Comparison of ENCODE assay signal across 9 mouse cellular contexts in the genomic region with DNA sequence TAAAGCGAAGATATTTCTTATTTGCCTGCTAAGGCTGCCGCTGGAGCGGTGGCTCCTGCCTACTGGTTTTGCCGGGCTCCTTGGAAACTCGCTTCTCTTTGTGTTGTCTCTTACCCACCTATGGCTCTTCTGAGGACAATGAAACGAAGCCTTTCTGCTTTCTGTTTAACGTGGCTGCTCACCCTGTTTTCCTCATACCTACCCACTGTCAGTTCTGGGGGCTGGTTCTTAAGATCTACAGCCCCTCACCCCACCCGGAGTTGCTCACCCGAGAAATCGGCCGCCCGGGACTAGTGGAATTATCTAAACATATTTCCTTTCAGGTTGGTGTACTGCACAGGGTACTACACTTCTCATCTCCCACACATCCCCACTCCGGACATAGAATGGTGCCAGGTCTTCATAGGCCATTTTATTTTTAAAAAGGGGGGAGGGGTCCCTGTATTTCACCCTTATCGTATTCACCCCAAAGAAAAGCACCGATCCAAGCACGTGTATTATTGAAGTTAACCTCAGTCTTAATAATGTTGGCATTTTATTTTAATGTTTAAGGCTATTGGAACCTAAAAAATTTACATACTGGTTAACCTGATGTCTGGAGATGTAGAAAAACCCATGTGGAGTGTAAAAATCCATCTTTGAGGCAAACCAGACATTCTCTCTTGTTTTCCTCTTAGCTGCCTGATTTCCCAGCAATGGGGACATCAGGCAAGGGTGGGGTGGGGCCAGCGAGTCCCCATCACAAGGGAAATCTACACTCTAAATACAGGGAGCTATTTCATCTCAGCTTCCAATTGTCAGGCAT. TPM values are rescaled to one million over a fixed set of nuclear protein-coding genes. Genes with fewer than 3 reads are reported as not detected.
DNase-seq lines count a peak whose midpoint lies in the region; ATAC-seq and TF ChIP-seq lines count a peak whose summit lies in the region.
"Had no signal": no experiment of that assay in that cellular context is flagged by ENCODE, and none has a peak within 500 bp of the region (broad histone marks: within the 10 kb centered on the region; RNA-seq: fewer than 3 reads in every experiment).

No protein-coding gene starts in this region.

- no peak for TF ChIP-seq POLR2A in brain, embryonic 14.5 days (IDR thresholded peaks at IDR 0.05; ENCODE audit: borderline replicate concordance, extremely low read depth, insufficient read depth, insufficient read length, poor library complexity, severe bottlenecking)

- no peaks in the 10 kb centered on the region for H3K36me3 ChIP-seq in heart, embryonic 13.5 days
- no peaks in the 10 kb centered on the region for H3K36me3 ChIP-seq in heart, embryonic 16.5 days (ENCODE audit: control insufficient read depth, insufficient read depth)
- no peaks in the 10 kb centered on the region for H3K36me3 ChIP-seq in liver, postnatal 0 days (replicated peaks; ENCODE audit: insufficient read depth, low read length)
- H3K36me3 ChIP-seq: G1E had no signal

- TF ChIP-seq CTCF in brain, embryonic 14.5 days (IDR thresholded peaks at IDR 0.05; ENCODE audit: borderline replicate concordance, extremely low read depth, insufficient read depth, insufficient read length) = no peak
- TF ChIP-seq CTCF in liver, postnatal 0 days (IDR thresholded peaks at IDR 0.05; ENCODE audit: low read depth) = no peak

- H3K4me1 ChIP-seq in heart, embryonic 13.5 days = 0 out of 2 replicates have a peak, but pooled peaks cover 7% of the 10 kb centered on the region
- no peaks in the 10 kb centered on the region for H3K4me1 ChIP-seq in heart, embryonic 16.5 days (ENCODE audit: control insufficient read depth, insufficient read depth, low read length)
- peaks cover 8% of the 10 kb centered on the region; the same call in 1 of the 2 replicates for H3K4me1 ChIP-seq in liver, postnatal 0 days (ENCODE audit: insufficient read depth)

- no peak for DNase-seq in heart, postnatal 4 days
- peak; percentile 68 for DNase-seq in brain, embryonic 14.5 days (ENCODE audit: low read depth)
- DNase-seq in liver, postnatal 0 days = no peak
- DNase-seq in thymus, postnatal 0 days (ENCODE audit: low spot score) = no peak
- no peak for DNase-seq in cerebellum, adult 9-10 months
- no peak for DNase-seq in layer of hippocampus, postnatal 10 days (ENCODE audit: low spot score in 2 of 2)

- ATAC-seq in heart, embryonic 13.5 days (ENCODE audit: extremely low read depth, insufficient number of reproducible peaks, low FRiP score, low TSS enrichment) = no peak
- ATAC-seq in heart, embryonic 16.5 days (replicated peaks; ENCODE audit: extremely low read depth, insufficient read depth, low FRiP score) = no peak
- ATAC-seq in liver, postnatal 0 days = no peak

- no peaks in the 10 kb centered on the region for H3K9me3 ChIP-seq in heart, embryonic 13.5 days
- H3K9me3 ChIP-seq in heart, embryonic 16.5 days (replicated peaks; ENCODE audit: control insufficient read depth, low read length) = no peaks in the 10 kb centered on the region
- no peaks in the 10 kb centered on the region for H3K9me3 ChIP-seq in liver, postnatal 0 days (ENCODE audit: low read length)

- peak overlapping the region; percentile 85 for H3K4me3 ChIP-seq in heart, embryonic 13.5 days
- peak overlapping the region; percentile 72 for H3K4me3 ChIP-seq in heart, embryonic 16.5 days (ENCODE audit: low read length)
- H3K4me3 ChIP-seq in liver, postnatal 0 days (ENCODE audit: low read depth, low read length) = peak overlapping the region; percentile 44

- no peak for TF ChIP-seq EP300 in liver, postnatal 0 days (IDR thresholded peaks at IDR 0.05; ENCODE audit: low read depth)

- H3K4me2 ChIP-seq in heart, embryonic 13.5 days = peak overlapping the region; percentile 93
- H3K4me2 ChIP-seq in heart, embryonic 16.5 days (ENCODE audit: low read depth, low read length) = peak overlapping the region; percentile 75
- H3K4me2 ChIP-seq in liver, postnatal 0 days (ENCODE audit: low read depth, low read length) = peak overlapping the region; percentile 62

- H3K9ac ChIP-seq in heart, embryonic 13.5 days = peak overlapping the region; percentile 87
- peak overlapping the region; percentile 75 for H3K9ac ChIP-seq in heart, embryonic 16.5 days (ENCODE audit: low read length)
- no peak overlapping the region for H3K9ac ChIP-seq in liver, postnatal 0 days (replicated peaks)

- H3K27ac ChIP-seq in heart, embryonic 13.5 days (replicated peaks) = peak overlapping the region; percentile 96
- peak overlapping the region; percentile 94 for H3K27ac ChIP-seq in heart, embryonic 16.5 days (ENCODE audit: low read length)
- H3K27ac ChIP-seq in liver, postnatal 0 days (ENCODE audit: low read depth) = no peak overlapping the region

- H3K27me3 ChIP-seq in heart, embryonic 13.5 days (replicated peaks) = no peaks in the 10 kb centered on the region
- no peaks in the 10 kb centered on the region for H3K27me3 ChIP-seq in heart, embryonic 16.5 days (ENCODE audit: control insufficient read depth, insufficient read depth, low read length)
- peaks cover 56% of the 10 kb centered on the region for H3K27me3 ChIP-seq in liver, postnatal 0 days (ENCODE audit: insufficient read depth, low read length)

- WGBS in heart, embryonic 13.5 days = 9% methylated on average over 17 of the region's 17 CpGs
- WGBS in heart, embryonic 16.5 days = 10% methylated on average over 17 of the region's 17 CpGs
- 16% methylated on average over 17 of the region's 17 CpGs for WGBS in liver, postnatal 0 days (ENCODE audit: insufficient replicate concordance)

RNA-seq across cellular contexts. Expression of gene Sox11, which starts 1.4 kb away (rescaled TPM):
- 19.2 and 20.8 TPM in 2 replicates for polyA plus RNA-seq in heart, embryonic 13.5 days (2015; fragmentation: Nextera tagmentation; extraction: Ambion mirVana)
- total RNA-seq in heart, postnatal 4 days (2021) = 1 to 10 TPM; 6.0 to 6.3 TPM
- 238 and 273 TPM in 2 replicates for polyA plus RNA-seq in brain, embryonic 14.5 days (2012; rRNA removed)
- polyA plus RNA-seq in heart, embryonic 16.5 days (2015; fragmentation: Nextera tagmentation; extraction: Ambion mirVana) = 11.7 and 12.1 TPM in 2 replicates
- 0.48 and 0.54 TPM in 2 replicates for polyA plus RNA-seq in liver, postnatal 0 days (2015; fragmentation: Nextera tagmentation; extraction: Ambion mirVana)
- polyA plus RNA-seq in thymus, postnatal 0 days (2015; fragmentation: Nextera tagmentation; extraction: Ambion mirVana) = 0.18 and 0.36 TPM in 2 replicates
- total RNA-seq in layer of hippocampus, postnatal 10 days (2021) = 10 to 100 TPM; 68.2 to 72.6 TPM
- polyA plus RNA-seq: G1E had no signal

Comparison
In these comparisons a context has a peak if more than half of its experiments do, and no peak if none do; other contexts are left out.
1. RNA of gene Sox11, which starts 1.4 kb away (polyA plus RNA-seq): 238 to 273 TPM in brain, embryonic 14.5 days; 19.2 to 20.8 TPM in heart, embryonic 13.5 days, 11.7 to 12.1 TPM in heart, embryonic 16.5 days, 0.48 to 0.54 TPM in liver, postnatal 0 days and 0.18 to 0.36 TPM in thymus, postnatal 0 days; every median in the first group is over 10 times any median in the second.
2. Peak in every context shown above with its lines, with median percentiles within 50 percentile points of each other: H3K4me2 ChIP-seq and H3K4me3 ChIP-seq.